ENCODE assay signal across 6 mouse cellular contexts in the genomic region with DNA sequence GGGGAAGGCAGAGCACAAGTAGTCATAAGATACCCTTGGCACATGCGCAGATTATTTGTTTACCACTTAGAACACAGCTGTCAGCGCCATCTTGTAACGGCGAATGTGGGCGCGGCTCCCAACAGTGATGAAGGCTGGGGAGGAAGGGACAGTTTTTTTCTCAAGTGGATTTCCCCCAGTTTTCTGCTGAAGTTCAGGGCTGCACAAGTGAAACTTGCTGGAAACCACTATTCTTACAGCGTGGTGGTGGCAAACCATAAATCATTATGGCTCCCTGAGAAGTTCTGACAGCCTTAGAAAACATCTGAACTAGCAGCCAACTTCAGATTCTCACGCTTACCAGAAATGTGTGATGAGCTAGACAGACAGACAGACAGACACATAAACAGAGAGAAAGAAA. TPM values are rescaled to one million over a fixed set of nuclear protein-coding genes. Genes with fewer than 3 reads are reported as not detected.
"Had no signal": no experiment of that assay in that cellular context is flagged by ENCODE, and none has a peak within 500 bp of the region (broad histone marks: within the 10 kb centered on the region; RNA-seq: fewer than 3 reads in every experiment).

No protein-coding gene starts in this region.

RNA-seq across cellular contexts. Expression of gene Cxcr6, which starts 56.6 kb away (rescaled TPM):
- total RNA-seq: left cerebral cortex, postnatal 10 days; left cerebral cortex, postnatal 14 days; left cerebral cortex, postnatal 25 days; left cerebral cortex, postnatal 36 days; left cerebral cortex, postnatal 4 days; midbrain, postnatal 0 days had no signal
